Mouse (Mus musculus) monocyte, adult 2 months (primary cell): ENCODE data around the gene Hsdl2.
A peak's percentile ranks its signal among the peaks of the same experiment; 100 is the strongest.

Experiments used
- DNase-seq, 2 experiments: peaks; one replicate each; pipeline ENCODE4 v3.0.0; 2022; ENCODE audit warnings: low spot score in 2 of 2, low read depth in 1 of 2

Gene Hsdl2

DNA sequence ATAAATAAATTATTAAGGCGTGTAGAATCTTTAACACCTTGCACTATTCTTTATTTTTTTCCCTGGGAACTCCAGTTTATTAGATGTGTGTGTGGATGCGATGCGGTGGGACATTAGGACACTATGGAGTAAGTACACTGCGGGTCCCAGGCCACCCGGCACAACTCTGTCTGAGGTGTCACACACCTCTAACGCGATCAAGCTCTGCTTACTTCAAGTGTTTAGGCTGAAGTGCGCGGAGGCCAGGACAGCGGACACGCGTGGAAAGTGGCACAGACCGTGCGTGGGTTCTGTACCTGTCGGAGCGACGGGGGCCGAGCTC is 44.3 kb downstream of the Hsdl2 start:
- no peak for DNase-seq

DNA sequence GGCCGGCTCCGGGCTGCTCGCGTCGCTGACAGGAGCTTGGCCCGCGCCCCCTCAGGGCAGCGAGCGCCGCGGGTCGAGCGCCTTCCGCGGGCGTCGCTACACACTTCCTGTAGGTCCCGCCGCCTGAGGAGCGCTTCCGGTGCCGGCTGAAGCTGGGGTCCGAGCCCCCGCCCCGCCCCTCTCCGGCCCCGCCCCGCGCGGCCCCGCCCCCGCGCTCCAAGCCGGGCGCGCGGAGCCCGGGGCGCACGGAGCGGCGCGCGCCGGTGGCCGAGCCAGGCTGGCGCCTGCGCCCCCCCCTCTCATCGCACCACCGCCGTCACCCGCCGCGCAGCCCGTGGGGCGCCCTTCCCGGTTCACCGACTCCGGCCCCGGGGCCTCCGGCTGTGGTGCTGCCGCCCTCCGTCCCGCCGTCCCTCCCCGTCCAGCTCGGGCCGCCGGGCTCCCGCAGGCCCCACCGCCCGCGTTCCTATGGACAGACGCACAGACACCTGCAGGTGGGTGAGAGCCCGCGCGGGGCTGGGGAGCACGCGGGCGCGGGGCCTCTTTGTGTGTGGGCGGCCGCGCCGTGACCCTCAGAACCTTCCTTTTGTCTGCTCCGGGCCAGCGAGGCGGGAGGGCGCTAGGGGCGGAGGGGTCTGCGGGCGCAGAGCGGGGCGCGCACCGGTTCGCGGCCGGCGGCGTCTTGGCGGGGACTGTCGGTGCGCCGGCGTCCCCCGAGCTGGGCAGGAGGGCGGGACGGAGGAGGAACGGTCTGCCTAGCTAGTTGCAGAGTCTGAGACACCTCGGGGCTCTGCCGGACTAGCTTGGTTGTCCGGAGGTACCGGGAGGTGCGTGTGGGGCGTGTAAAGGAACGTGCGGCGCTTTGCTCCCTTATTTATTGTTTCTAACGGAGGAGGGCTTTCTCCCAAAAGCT is 44.9 kb downstream of the Hsdl2 start, which contains the start of gene E130308A19Rik:
TSS of gene E130308A19Rik (plus strand) at position 214 of the 913 bp plus-strand sequence.
- DNase-seq = peak; percentile 7 to 9

DNA sequence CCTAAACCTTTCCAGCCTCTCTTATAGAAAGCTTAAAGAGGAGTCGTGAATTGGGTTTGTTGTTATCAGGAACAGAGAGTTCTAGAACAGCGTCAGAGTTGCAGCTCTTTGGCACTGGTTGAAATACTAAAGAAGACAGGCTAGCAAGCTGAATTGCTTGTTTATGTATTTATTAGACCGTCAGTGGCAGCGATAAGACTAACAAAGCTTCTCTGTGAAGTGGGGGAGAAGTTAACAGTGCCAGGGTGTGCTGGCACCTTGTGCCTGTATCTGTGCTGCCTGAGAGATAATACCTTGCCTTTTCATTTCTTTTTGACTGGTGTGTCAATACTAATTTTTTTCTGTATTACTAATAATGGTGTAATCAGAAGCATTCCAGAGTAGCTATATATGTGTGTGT is 46.9 kb downstream of the Hsdl2 start:
- no peak for DNase-seq

DNA sequence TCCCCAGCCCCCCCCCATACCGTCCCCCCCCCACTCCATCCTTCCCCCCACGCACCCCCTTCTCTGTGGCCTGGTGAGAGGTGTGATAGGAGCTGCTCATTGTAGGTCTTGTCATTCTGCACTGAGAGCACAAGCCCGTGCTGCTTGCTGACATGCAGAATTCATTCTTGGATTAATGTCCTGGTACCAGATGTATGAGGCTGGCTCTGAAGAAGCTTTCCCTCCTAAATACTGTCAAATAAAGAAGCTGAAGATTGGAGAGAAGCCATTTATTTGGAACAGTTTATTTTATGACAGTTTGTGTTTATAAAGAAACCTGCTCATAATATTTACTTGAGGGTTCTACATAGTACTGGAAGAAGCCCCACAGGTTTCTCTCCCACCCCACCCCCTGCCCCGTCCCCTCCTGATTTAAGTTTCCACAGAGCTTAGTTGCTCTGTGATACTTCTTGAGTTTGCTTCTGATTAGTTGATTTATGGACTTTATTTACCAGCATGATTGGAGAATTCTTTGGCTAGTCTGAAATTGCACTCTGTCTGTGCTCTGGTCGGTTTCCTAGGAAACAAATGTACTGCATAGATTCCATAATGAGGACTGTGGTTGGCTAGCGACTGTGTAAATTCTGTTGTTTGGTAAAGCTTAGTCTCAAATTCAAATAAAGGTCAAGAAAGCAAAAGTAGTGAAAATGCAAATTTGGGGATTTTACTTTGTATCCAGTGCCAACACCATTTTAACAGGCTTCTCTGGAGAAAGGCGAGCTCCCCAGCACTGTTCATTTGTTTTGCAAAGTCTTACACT is 47.9 kb downstream of the Hsdl2 start:
- DNase-seq = no peak

DNA sequence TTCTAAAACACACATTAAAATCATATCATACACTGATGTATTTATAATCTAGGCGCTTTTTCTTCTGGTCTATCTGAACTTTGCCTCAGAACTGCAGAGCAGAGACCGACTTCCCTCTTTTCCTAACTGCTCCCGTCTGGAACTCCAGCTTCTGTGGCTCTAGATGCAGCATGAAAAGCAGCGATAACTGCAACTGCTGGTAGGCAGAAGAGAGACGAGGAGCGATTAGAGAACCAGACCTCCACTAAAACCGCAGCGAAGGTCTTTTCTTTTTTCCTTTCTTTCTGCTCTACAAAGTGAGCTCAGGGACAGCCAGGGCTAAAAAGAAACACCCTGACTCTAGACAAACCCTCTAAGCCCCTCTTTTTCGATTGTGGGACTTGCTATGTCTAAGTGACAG is 48.8 kb downstream of the Hsdl2 start:
- DNase-seq = no peak

GRCm38 (mm10) chr4:59634532-59634931 is 53.2 kb downstream of the Hsdl2 start:
- DNase-seq = no peak

DNA sequence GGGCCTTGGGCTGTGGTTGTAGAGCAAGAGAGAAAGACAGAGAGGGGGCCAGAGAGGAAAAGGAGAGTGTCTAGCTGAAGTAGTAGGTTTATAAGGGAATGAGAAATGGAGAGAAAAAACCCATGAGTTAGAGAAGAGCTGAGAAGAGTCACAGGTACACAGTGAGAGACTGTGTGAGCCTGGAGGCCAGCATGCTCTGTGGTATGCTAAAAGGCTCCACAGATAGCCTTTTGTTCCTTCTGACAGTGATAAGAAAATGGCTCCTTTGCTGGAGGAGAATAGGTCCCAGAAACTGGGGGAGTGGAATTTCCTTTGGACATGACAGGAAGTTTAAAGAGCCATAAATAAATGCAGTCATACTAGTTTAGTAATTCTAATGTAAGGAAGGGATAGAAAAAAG is 57.8 kb downstream of the Hsdl2 start:
- DNase-seq = no peak

GRCm38 (mm10) chr4:59640720-59641119 is 59.4 kb downstream of the Hsdl2 start:
- no peak for DNase-seq

DNA sequence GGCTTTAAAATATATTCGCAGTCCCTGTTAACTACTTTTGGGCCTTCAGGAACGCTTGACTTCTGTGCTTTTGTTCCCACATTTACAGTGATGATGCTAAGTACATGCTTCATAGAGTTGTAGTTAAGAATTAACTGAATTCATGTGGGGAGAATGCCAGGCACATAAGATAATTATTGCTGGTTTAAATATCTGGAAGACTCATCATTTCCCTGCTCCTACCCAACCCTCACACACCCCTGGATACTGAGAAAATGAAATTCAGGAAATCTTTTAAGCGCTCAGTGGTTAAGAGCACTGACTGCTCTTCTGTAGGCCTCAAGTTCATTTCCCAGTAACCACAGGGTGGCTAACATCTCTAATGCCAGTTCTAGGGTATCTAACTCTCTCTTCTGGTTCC is 60.7 kb downstream of the Hsdl2 start:
- DNase-seq = no peak

DNA sequence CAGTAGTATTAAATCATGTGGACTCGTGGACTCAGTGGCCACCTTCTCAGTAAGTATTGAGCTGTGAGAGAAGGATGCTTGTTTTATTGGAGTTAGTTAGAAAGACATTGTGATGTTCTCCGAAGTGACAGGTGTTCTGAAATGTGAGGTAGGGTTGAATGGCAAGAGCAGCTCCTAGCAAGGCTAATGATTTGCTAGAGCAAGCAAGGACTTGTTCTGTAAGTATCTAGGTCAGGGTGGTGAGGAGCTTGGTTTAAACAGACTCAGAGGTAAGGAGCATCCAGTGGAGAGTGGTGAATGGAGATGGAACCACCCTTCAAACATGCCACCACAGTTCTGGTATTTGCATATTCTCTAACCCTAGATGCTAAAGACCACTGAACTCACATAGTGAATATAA is 61.3 kb downstream of the Hsdl2 start:
- no peak for DNase-seq

DNA sequence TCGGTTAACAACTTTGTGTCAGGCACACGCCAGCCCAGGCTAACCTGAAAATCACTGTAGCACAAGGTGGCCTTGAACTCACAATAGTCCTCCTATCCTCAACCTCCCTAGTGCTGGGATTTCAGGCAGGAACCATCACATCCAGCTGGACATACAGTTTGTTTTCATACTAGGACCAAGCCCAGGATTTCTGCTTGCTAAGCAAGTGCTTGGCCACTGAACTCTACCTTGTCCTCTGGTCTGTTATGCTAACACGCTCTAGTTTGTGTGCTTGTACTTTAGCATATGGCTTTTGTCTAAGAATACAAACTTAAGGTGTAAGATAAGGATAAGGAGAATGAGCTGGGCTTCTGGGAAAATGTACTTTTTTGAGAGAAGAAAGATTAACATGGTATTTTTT is 63.1 kb downstream of the Hsdl2 start:
- DNase-seq = no peak

GRCm38 (mm10) chr4:59644992-59645391 is 63.6 kb downstream of the Hsdl2 start:
- no peak for DNase-seq

DNA sequence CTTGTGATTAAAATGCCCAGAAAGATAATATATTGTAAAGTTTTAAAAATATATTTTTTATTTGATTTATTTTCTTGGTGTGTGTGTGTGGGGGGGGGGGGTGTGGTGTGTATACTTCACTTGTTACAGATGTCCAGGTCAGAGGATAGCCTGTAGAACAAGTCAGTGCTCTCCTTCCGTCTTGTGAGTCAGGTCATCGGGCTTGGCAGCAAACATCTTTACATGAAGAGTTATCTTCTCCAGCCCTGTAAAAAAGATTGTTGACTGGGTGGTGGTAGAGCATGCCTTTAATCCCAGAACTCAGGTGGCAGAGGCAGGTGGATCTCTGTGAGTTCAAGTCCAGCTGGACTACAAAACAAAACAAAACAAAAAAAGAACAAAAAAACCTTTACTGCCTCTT is 64.2 kb downstream of the Hsdl2 start:
- DNase-seq = no peak

GRCm38 (mm10) chr4:59646020-59646696 is 64.8 kb downstream of the Hsdl2 start:
- no peak for DNase-seq

GRCm38 (mm10) chr4:59649119-59649518 is 67.8 kb downstream of the Hsdl2 start:
- DNase-seq = no peak

DNA sequence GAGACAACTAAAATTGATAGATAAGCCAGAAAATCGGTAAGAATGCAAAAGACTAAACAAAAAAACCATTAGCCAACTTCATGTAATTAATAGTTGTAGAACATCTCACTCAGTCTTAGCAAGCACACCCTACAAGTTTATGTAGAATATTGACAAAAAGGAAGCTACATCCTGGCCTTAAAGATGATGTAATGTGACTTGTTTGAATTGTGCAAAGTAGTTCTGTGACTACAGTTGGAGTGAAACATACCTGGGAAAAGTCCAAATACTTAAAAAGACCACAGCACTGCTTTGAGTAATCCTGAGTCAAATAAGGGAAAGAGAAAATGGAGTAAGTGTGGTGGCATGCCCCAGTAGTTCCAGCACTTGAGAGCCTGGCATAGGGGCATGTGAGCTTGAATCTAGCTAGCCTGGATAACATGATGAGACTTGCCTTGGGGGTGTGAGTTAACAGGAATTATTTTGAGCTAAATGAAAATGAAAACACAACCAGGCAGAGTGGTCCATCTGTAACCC is 70.9 kb downstream of the Hsdl2 start:
- DNase-seq = no peak

DNA sequence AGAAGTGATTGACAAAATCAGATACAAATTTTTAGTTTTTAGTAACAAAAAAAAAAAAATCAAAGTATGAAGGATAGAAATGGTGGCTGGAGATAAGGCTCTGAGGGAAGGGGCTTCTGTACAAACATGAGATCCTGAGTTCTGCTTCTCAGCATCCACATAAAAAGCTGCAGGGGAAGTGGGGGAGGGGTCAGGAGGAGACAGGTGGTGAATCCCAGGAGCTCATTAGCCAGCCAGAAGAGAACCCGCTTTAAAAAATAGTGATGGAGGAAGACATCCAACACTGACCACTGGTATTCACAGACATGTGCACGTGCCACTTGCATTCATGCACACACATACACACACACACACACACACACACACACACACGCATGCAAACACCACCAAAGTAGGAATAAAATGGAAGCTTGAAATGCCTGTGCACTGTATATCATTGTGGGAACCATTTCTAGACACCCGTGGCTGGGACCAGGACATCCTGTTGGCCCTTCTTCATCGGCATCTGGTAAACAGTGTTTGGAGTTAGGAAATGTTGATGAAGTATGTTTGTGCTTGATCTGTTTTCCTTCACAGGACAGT is 74.8 kb downstream of the Hsdl2 start:
- DNase-seq = no peak

DNA sequence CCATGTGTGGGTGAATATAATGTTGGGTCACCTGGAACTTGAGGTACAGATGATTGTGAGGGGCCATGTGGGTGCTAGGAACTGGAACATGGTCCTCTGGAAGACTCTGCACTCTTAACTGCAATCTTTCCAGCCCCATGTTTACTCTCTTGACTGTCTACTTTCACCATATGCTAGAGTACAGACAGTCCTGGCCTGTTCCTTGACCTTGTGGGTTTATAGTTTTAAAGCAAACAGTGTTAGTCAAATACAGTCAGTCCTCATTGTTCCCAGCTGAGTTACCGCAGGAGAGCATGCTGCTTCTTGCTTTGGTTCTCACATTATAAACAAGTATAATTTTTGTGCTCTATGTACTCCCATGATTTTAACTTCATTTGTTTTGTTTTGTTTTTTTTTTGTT is 80.8 kb downstream of the Hsdl2 start:
- DNase-seq = no peak

- no peak for DNase-seq
Observed at GRCm38 (mm10) chr4:59663451-59663850, 82.1 kb downstream of the Hsdl2 start.

GRCm38 (mm10) chr4:59666550-59667317 is 85.4 kb downstream of the Hsdl2 start:
- no peak for DNase-seq
